Mouse (Mus musculus): Measurements from ENCODE around the gene Brf1. TPM values are rescaled to one million over a fixed set of nuclear protein-coding genes. Genes with fewer than 3 reads are reported as not detected.

The Brf1 gene
- polyA plus RNA-seq, 1 experiment = 83.3 TPM

DNA sequence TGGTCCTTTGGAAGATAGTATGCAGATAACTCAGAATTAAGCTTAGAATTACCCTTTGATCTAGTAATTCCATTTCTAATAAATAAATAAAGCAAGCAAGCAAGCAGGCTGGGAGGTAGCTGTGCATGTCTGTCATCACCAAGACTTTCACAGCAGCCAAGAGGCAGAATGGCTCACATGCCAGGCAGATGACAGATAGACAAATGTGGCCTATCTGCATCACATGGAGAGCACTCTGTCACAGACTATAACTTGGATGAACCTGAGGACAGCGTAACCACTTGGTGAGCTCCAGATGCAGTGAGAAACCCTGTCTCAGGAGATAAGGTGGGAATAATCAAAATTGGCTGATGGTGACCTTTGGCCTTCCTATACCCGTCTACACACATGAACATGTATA is 34.6 kb upstream of the Brf1 start:
- Histone ChIP-seq H3K4me1 (ENCODE audit: control insufficient read depth, insufficient read depth, low read length) (peaks cover 3% of the 10 kb centered on the region; the same call in 1 of the 2 replicates), H3K4me3 (replicated peaks; ENCODE audit: extremely low read depth, low read depth, low read length) (no peak overlapping the region)
- WGBS = 69% methylated on average over 2 of the region's 2 CpGs
- no peak for DNase-seq
- TF ChIP-seq POLR2A (IDR thresholded peaks at IDR 0.05; ENCODE audit: borderline replicate concordance, extremely low read depth, low read depth, low read length) (no peak), CTCF (IDR thresholded peaks at IDR 0.05; ENCODE audit: insufficient read depth, low read length) (no peak)

DNA sequence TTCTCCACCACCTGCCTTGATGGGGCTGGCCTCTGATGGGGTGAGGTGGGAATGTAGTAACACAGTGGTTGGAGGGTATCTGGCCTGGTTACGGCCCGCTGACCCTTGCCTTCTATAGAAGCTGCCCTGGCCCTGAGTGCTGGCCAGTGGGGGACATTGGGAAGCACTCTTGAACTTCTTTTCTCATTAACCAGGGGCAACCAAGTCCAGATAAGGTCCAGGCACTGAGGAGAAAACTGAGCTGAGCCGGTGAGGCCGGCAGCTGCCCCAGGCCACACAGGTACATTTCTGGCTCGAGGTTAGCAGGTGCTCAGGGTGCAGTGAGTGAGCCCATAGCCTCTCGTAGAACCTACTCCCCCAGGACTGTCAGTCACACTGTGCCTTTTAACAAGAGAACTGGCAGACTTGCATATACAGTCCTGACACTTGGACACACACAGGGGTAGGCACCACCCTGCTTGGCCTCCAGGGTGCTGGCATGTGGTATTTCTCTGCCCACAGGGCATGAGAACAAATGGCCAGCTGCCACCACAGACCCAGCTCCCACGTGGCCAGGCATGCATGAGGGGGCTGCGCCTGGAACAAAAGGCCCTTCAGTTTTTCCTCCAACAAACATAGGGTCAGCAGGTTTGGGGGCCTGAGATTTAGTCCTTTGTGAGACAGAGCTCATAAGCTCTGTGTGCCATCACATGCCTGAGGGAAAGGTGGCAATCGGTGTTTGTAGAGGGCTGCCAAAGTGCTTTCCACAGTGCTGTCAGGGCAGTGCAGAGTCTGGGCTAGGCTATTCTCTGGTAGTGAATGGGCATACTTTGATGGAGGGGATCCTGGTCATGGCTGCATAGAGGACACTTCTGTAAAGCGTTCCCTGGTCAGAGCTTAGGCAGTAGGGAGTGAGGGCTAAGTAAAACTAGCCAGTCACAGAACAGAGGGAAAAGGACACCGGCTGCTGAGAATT is 32.1 kb upstream of the Brf1 start:
- Histone ChIP-seq H3K4me1 (ENCODE audit: control insufficient read depth, insufficient read depth, low read length) (peaks cover 3% of the 10 kb centered on the region; the same call in 1 of the 2 replicates), H3K4me3 (replicated peaks; ENCODE audit: extremely low read depth, low read depth, low read length) (no peak overlapping the region)
- no peak for DNase-seq
- no peak for TF ChIP-seq CTCF (IDR thresholded peaks at IDR 0.05; ENCODE audit: insufficient read depth, low read length)
- no peak for TF ChIP-seq POLR2A (IDR thresholded peaks at IDR 0.05; ENCODE audit: borderline replicate concordance, extremely low read depth, low read depth, low read length)
- 71% methylated on average over 11 of the region's 11 CpGs for WGBS

DNA sequence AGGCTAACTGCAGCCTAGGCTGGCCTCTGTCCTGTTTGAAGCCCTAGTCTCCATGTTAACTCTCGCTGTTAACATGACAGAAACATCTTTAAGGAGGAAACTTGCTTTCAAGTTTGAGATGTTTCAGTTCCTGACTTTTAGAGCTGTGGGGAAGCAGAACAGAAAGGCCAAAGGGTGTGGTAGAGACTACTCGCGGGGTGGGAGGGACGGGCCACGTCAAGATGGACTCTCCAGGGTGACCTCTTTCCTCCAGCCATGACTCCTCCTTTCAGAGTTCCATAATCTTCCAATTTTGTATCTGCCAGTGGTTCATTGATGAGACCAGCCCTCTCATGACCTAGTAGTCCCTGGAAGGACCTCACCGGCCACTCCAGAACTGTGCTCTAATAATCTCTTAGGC is 30.9 kb upstream of the Brf1 start:
- DNase-seq = no peak
- Histone ChIP-seq H3K4me3 (replicated peaks; ENCODE audit: extremely low read depth, low read depth, low read length) (no peak overlapping the region), H3K4me1 (ENCODE audit: control insufficient read depth, insufficient read depth, low read length) (peaks cover 3% of the 10 kb centered on the region; the same call in 1 of the 2 replicates)
- TF ChIP-seq CTCF (IDR thresholded peaks at IDR 0.05; ENCODE audit: insufficient read depth, low read length) (no peak), POLR2A (IDR thresholded peaks at IDR 0.05; ENCODE audit: borderline replicate concordance, extremely low read depth, low read depth, low read length) (no peak)
- WGBS = 67% methylated on average over 6 of the region's 6 CpGs

DNA sequence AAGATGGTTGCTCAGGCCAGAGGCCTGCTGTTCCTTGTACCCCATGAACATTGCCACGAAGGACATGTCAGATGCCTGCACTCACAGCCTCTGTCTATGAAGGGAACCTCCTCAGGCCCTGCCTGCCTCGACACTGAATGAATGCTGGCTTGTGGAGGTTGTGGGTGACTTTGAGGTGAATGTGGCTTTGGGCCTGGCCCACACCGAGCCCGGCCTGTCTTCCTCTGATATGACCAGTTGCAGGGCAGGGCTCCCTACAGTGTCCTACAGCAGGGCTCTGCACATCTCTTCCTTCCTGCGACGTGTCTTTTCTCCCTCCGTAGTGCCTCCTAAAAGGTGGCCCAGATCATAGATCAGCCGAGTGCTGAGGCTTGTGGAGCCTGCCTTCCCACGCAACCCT is 30.5 kb upstream of the Brf1 start:
- TF ChIP-seq POLR2A (IDR thresholded peaks at IDR 0.05; ENCODE audit: borderline replicate concordance, extremely low read depth, low read depth, low read length) = no peak
- no peak for TF ChIP-seq CTCF (IDR thresholded peaks at IDR 0.05; ENCODE audit: insufficient read depth, low read length)
- H3K4me1 ChIP-seq (ENCODE audit: control insufficient read depth, insufficient read depth, low read length) = peaks cover 3% of the 10 kb centered on the region; the same call in 1 of the 2 replicates
- H3K4me3 ChIP-seq (replicated peaks; ENCODE audit: extremely low read depth, low read depth, low read length) = no peak overlapping the region
- 67% methylated on average over 9 of the region's 9 CpGs for WGBS
- no peak for DNase-seq

DNA sequence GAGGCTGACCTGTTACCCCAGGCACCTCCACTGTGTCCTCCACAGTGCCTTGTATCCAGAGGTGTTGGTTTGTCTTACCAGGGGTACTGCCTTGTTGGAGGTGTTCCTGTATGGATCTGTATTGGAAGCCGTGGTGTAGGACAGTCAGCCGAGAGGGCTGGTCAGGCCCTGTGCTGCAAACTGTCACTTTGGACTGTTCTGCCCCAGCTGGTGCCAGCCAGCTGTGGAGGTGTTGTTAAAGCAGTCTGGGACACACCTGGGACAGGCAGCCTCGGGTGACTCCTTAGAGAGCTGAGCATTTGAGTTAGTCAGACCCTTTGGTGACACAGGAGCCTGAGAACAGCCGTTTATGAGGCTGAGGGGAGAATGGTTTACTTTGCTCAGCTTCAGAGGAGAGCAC is 29.5 kb upstream of the Brf1 start:
- no peak for TF ChIP-seq POLR2A (IDR thresholded peaks at IDR 0.05; ENCODE audit: borderline replicate concordance, extremely low read depth, low read depth, low read length)
- TF ChIP-seq CTCF (IDR thresholded peaks at IDR 0.05; ENCODE audit: insufficient read depth, low read length) = no peak
- WGBS = 63% methylated on average over 4 of the region's 4 CpGs
- Histone ChIP-seq H3K4me1 (ENCODE audit: control insufficient read depth, insufficient read depth, low read length) (peaks cover 3% of the 10 kb centered on the region; the same call in 1 of the 2 replicates), H3K4me3 (replicated peaks; ENCODE audit: extremely low read depth, low read depth, low read length) (no peak overlapping the region)
- no peak for DNase-seq

DNA sequence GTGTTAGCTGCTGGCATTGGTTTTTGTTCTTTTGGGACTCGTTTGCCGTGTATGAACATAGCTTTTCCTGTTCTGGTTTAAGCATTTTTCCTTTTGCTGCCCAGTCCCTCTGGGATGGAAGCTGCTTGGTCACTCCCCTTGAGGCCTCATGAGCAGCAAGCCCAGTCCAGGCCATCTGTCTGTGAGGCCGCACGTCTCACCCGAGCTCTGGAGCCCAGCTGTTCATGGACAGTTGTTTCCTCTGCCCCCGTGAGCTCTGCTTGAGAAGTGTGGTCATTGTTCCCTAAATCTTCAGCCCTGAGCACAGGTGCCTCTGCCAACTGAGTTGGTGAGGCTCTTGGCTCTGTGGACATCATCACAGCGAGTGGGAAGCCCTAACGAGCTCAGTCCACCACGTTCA is 28.4 kb upstream of the Brf1 start:
- DNase-seq = no peak
- TF ChIP-seq CTCF (IDR thresholded peaks at IDR 0.05; ENCODE audit: insufficient read depth, low read length) (no peak), POLR2A (IDR thresholded peaks at IDR 0.05; ENCODE audit: borderline replicate concordance, extremely low read depth, low read depth, low read length) (no peak)
- 68% methylated on average over 9 of the region's 9 CpGs for WGBS
- Histone ChIP-seq H3K4me3 (replicated peaks; ENCODE audit: extremely low read depth, low read depth, low read length) (no peak overlapping the region), H3K4me1 (ENCODE audit: control insufficient read depth, insufficient read depth, low read length) (peaks cover 3% of the 10 kb centered on the region; the same call in 1 of the 2 replicates)

DNA sequence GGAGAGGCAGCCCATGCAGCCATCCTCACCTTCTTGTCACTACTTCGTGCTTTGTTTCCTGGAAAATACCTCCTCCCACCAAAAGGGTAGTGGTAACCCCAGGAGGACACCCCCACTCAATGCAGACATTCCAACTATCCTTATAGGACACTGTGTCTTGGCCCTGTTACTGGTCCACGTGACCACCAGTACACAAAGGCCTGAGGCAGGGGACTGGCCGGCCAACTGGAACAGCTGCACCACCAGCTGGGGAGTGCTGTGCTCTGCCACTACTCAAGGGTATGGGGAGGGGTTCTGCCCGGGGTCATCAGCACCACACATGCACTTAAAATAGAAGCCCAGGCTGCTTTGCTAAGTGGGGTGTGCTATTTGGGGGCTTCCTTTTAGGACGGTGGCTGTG is 27.6 kb upstream of the Brf1 start:
- DNase-seq = no peak
- TF ChIP-seq CTCF (IDR thresholded peaks at IDR 0.05; ENCODE audit: insufficient read depth, low read length) (no peak), POLR2A (IDR thresholded peaks at IDR 0.05; ENCODE audit: borderline replicate concordance, extremely low read depth, low read depth, low read length) (no peak)
- WGBS = 63% methylated on average over 5 of the region's 5 CpGs
- Histone ChIP-seq H3K4me3 (replicated peaks; ENCODE audit: extremely low read depth, low read depth, low read length) (no peak overlapping the region), H3K4me1 (ENCODE audit: control insufficient read depth, insufficient read depth, low read length) (peaks cover 3% of the 10 kb centered on the region; the same call in 1 of the 2 replicates)

DNA sequence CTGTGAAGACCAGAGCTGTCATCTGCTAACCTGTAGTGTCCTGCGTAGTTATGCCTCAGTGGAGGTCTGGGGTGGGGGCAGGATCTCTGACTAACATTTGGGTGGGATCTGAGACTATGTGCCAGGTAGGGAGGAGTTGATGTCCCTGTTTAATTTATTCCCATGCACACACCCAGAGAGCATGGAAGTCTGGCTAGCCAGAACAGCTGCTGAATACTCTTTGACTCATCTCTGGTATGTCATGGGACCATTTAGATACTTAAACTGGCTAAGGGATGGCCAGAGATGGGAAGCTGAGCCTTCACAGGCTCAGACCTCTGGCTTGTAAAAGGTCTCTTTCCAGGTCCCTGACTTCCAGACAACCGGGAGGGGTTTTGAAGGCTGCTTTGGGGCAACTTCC is 27.0 kb upstream of the Brf1 start:
- no peak for DNase-seq
- 92% methylated on average over 2 of the region's 2 CpGs for WGBS
- TF ChIP-seq POLR2A (IDR thresholded peaks at IDR 0.05; ENCODE audit: borderline replicate concordance, extremely low read depth, low read depth, low read length) = no peak
- no peak for TF ChIP-seq CTCF (IDR thresholded peaks at IDR 0.05; ENCODE audit: insufficient read depth, low read length)
- peaks cover 3% of the 10 kb centered on the region; the same call in 1 of the 2 replicates for H3K4me1 ChIP-seq (ENCODE audit: control insufficient read depth, insufficient read depth, low read length)
- H3K4me3 ChIP-seq (replicated peaks; ENCODE audit: extremely low read depth, low read depth, low read length) = no peak overlapping the region

DNA sequence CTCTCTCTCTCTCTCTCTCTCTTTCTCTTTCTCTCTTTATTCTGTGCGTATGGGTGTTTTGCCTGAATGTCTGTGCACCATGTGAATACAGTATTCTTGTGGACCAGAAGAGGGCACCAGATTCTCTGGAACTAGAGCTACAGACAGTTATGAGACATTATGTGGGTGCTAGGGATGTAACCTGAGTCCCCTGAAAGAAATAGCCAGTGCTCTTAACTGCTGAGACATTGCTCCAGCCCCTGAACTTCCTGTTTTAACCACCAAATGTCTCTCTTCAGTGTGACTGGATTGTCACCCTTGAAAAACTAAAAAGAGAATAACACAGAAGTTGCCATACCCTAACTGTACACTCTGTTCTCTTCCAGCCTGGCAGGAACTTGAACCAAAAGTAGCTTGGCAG is 26.1 kb upstream of the Brf1 start:
- 97% methylated on average over 1 of the region's 1 CpGs for WGBS
- H3K4me3 ChIP-seq (replicated peaks; ENCODE audit: extremely low read depth, low read depth, low read length) = no peak overlapping the region
- H3K4me1 ChIP-seq (ENCODE audit: control insufficient read depth, insufficient read depth, low read length) = no peaks in the 10 kb centered on the region; the same call in 1 of the 2 replicates
- TF ChIP-seq CTCF (IDR thresholded peaks at IDR 0.05; ENCODE audit: insufficient read depth, low read length) = no peak
- TF ChIP-seq POLR2A (IDR thresholded peaks at IDR 0.05; ENCODE audit: borderline replicate concordance, extremely low read depth, low read depth, low read length) = no peak
- DNase-seq = no peak

DNA sequence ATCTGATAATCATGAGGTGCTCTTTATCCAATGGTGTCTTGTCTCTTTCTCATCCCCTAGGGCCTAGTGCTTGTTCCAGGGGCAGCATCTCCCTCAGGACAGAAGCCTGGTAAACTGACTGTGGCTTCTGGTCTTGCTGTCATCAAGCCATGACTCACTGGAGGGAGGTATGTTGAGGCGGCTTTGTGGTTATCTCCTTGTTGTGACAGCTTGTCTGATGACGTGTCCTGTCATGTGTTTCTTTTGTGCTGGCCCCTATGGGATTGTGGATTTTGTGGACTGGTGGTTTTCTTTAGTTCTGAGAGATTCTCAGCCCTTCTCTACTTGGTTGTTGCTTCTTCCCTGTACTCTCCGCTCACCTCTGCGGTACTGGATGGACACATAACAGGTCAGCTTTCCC is 22.6 kb upstream of the Brf1 start:
- no peak for TF ChIP-seq CTCF (IDR thresholded peaks at IDR 0.05; ENCODE audit: insufficient read depth, low read length)
- no peak for TF ChIP-seq POLR2A (IDR thresholded peaks at IDR 0.05; ENCODE audit: borderline replicate concordance, extremely low read depth, low read depth, low read length)
- Histone ChIP-seq H3K4me1 (ENCODE audit: control insufficient read depth, insufficient read depth, low read length) (no peaks in the 10 kb centered on the region), H3K4me3 (replicated peaks; ENCODE audit: extremely low read depth, low read depth, low read length) (no peak overlapping the region)
- no peak for DNase-seq
- 66% methylated on average over 4 of the region's 4 CpGs for WGBS
